Mouse (Mus musculus) ES-E14 (cell line): ENCODE data around the gene Dpep2nb. TPM values are rescaled to one million over a fixed set of nuclear protein-coding genes. Genes with fewer than 3 reads are reported as not detected.
"Not testable (repeated sequence)": the region's sequence is repeated elsewhere in the genome, so short reads cannot be mapped to it uniquely, and the experiment has no call there.

Experiments
- DNase-seq: peaks from one replicate; pipeline ENCODE4 v3.0.0-alpha.2; 2013; ENCODE audit warnings: low read depth, low spot score
- H3K27ac ChIP-seq: 2 replicates; pipeline ENCODE4 v1.5.1; 2012; ENCODE audit warnings: low read depth, mild to moderate bottlenecking, low read length, moderate library complexity, mixed read lengths; ENCODE audit not compliant: poor library complexity, insufficient read depth, severe bottlenecking
- H3K36me3 ChIP-seq: 2 replicates; pipeline ENCODE4 v1.6.1; 2012; ENCODE audit warnings: mild to moderate bottlenecking, low read length, moderate library complexity, mixed read lengths; ENCODE audit not compliant: control insufficient read depth, poor library complexity, insufficient read depth, severe bottlenecking
- H3K4me1 ChIP-seq, 2 experiments: fragments of 150-350 bp in 1 of 2; sonication (generic) in 1 of 2; 2 replicates each; pipeline ENCODE4 v1.6.1; 2012; ENCODE audit warnings: low read length in 2 of 2, mild to moderate bottlenecking in 1 of 2, mixed read lengths in 1 of 2; ENCODE audit not compliant: control insufficient read depth in 2 of 2, insufficient read depth in 2 of 2, poor library complexity in 1 of 2
- H3K4me3 ChIP-seq, 2 experiments: fragments of 150-350 bp in 1 of 2; sonication (generic) in 1 of 2; 2 replicates each; pipeline ENCODE4 v1.5.1; 2012; ENCODE audit warnings: low read length in 2 of 2, low read depth in 1 of 2, mild to moderate bottlenecking in 1 of 2, mixed read lengths in 1 of 2; ENCODE audit not compliant: insufficient read depth in 1 of 2, poor library complexity in 1 of 2, severe bottlenecking in 1 of 2
- H3K9ac ChIP-seq: 2 replicates; pipeline ENCODE4 v1.6.1; 2012; ENCODE audit warnings: low read depth, mild to moderate bottlenecking, low read length, mixed read lengths; ENCODE audit not compliant: poor library complexity, insufficient read depth, severe bottlenecking
- H3K9me3 ChIP-seq: fragments of 150-350 bp; sonication (generic); 2 replicates; pipeline ENCODE4 v1.6.1; 2012; ENCODE audit warnings: low read depth, mild to moderate bottlenecking, low read length; ENCODE audit not compliant: control insufficient read depth, insufficient read depth
- CHD2 ChIP-seq: IDR thresholded peaks from 2 replicates; pipeline ENCODE4 v1.6.1; 2014; ENCODE audit warnings: mild to moderate bottlenecking, low read depth, low read length, inconsistent platforms
- HCFC1 ChIP-seq: IDR thresholded peaks from 2 replicates; pipeline ENCODE4 v1.6.1; 2012; ENCODE audit warnings: low read length, inconsistent platforms, borderline replicate concordance; ENCODE audit not compliant: insufficient read depth
- MAFK ChIP-seq: IDR thresholded peaks from 2 replicates; pipeline ENCODE4 v1.6.1; 2014; ENCODE audit warnings: mild to moderate bottlenecking, low read depth, low read length, inconsistent platforms; ENCODE audit not compliant: insufficient read depth
- ZC3H11A ChIP-seq: IDR thresholded peaks from 2 replicates; pipeline ENCODE4 v1.6.1; 2012; ENCODE audit warnings: low read depth, mild to moderate bottlenecking, inconsistent platforms, low read length, borderline replicate concordance
- ZNF384 ChIP-seq: IDR thresholded peaks from 2 replicates; pipeline ENCODE4 v1.6.1; 2012; ENCODE audit warnings: low read depth, low read length, inconsistent platforms
- in situ Hi-C, 2 experiments: fragments of 600-800 bp; cut with MboI; formaldehyde crosslinking; loops; one replicate each; pipeline ENCODE4 v1.15.1; 2025; ENCODE audit warnings: low sequenced_read_pairs in 2 of 2, inconsistent platforms in 1 of 2; ENCODE audit not compliant: unreplicated experiment in 2 of 2
- total RNA-seq: library from RNA; depleted of rRNA; stranded (reverse); fragments of 300-350 nt; gene quantifications from 2 replicates; pipeline ENCODE4 v1.2.3, GENCODE M21; 2012

The Dpep2nb gene
- total RNA-seq, 1 experiment, result not detected

GRCm38 (mm10) chr8:106018039-106018438 is 12.3 kb upstream of the Dpep2nb start:
- Histone ChIP-seq H3K9ac (no peak overlapping the region), H3K36me3 (peaks cover 16% of the 10 kb centered on the region; the same call in 1 of the 2 replicates), H3K9me3 (no peaks in the 10 kb centered on the region), H3K27ac (no peak overlapping the region), H3K4me3 (no peak overlapping the region), H3K4me1 (no peaks in the 10 kb centered on the region)
- in situ Hi-C loops, result no loop called here
- no peak for TF ChIP-seq ZNF384
- no peak for TF ChIP-seq CHD2
- no peak for TF ChIP-seq MAFK
- TF ChIP-seq ZC3H11A, result no peak
- no peak for TF ChIP-seq HCFC1
- no peak for DNase-seq

DNA sequence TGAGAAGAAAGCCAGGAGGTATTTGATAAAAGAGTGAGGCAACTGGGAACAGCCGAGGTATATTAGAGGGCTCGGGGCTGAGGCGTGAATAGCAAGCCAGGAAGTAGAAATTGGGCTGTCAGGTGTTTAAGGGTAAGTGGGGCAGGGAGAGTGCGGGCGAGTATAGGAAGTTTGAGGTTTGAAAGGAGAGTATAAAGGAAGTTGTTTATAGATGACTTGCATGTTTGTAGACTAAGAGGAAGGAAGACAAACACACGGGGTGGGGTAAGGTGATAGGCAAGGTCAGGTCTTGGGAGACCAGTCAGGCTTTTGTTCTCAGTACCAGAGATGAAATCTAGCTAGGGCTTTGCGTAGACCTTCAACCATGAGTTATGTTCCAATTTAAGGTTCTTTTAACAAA is 11.4 kb upstream of the Dpep2nb start:
- TF ChIP-seq HCFC1, result no peak
- TF ChIP-seq MAFK, result no peak
- TF ChIP-seq CHD2, result no peak
- no peak for TF ChIP-seq ZC3H11A
- no peak for TF ChIP-seq ZNF384
- H3K9me3 ChIP-seq, result no peaks in the 10 kb centered on the region
- H3K36me3 ChIP-seq, result peaks cover 16% of the 10 kb centered on the region; the same call in 1 of the 2 replicates
- no peak overlapping the region for H3K9ac ChIP-seq
- no peaks in the 10 kb centered on the region for H3K4me1 ChIP-seq
- in situ Hi-C loops, result no loop called here
- H3K4me3 ChIP-seq, result no peak overlapping the region
- no peak for DNase-seq
- no peak overlapping the region for H3K27ac ChIP-seq

- Histone ChIP-seq H3K27ac (no peak overlapping the region), H3K9me3 (no peaks in the 10 kb centered on the region), H3K4me1 (no peaks in the 10 kb centered on the region), H3K36me3 (peaks cover 13% of the 10 kb centered on the region; the same call in 1 of the 2 replicates), H3K4me3 (no peak overlapping the region), H3K9ac (no peak overlapping the region)
- TF ChIP-seq MAFK, result no peak
- no peak for DNase-seq
- in situ Hi-C loops, result no loop called here
These were observed 10.5 kb upstream of the Dpep2nb start for GRCm38 (mm10) chr8:106016284-106016683.

GRCm38 (mm10) chr8:106012203-106012602 is 6.4 kb upstream of the Dpep2nb start:
- peak overlapping the region; percentile 79 to 95; a peak in 3 of 4 replicates for H3K4me3 ChIP-seq
- peak overlapping the region; percentile 84; the same call in 1 of the 2 replicates for H3K9ac ChIP-seq
- in situ Hi-C loops, H3K27ac ChIP-seq, DNase-seq, H3K4me1 ChIP-seq, H3K9me3 ChIP-seq, H3K36me3 ChIP-seq: not testable (repeated sequence)

DNA sequence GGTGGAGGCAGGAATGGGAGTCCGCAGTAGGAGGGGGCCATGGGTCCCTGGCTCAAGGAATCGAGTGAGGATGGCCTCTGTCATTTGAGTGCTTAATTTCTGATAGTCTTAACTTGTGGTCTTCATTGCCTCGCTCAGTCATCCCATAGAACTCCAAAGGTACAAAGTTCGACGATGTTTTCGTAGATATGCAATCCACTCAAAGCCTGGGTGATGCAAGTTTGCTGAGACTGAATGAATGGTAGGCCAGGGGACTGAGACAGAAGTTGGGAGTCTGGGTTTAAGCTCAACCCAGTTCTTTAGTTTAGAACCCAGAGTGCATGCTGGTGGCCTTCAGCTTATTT is 5.8 kb upstream of the Dpep2nb start, which contains the start of gene Ddx28:
Ddx28 (minus strand) TSS at position 240 of the 344 bp plus-strand sequence.
- Histone ChIP-seq H3K27ac (no peak within 1 kb of the TSS), H3K9me3 (no peaks in the 10 kb centered on the region), H3K4me1 (peaks cover 0 to 2% of the 10 kb centered on the region in 2 experiments; a peak in 1 of 4 replicates), H3K4me3 (peak within 1 kb of the TSS; percentile 79 to 95), H3K36me3 (peaks cover 10% of the 10 kb centered on the region; the same call in 1 of the 2 replicates), H3K9ac (peak within 1 kb of the TSS; percentile 84)
- in situ Hi-C loops, result no loop called here
- DNase-seq, result no peak
- no peak for TF ChIP-seq CHD2
- TF ChIP-seq ZC3H11A, result no peak
- no peak for TF ChIP-seq HCFC1
- TF ChIP-seq MAFK, result no peak
- no peak for TF ChIP-seq ZNF384
